Mouse (Mus musculus) cortical plate, adult 2 months (tissue): ENCODE measurements around the gene Rora. TPM values are rescaled to one million over a fixed set of nuclear protein-coding genes. Genes with fewer than 3 reads are reported as not detected.

Source experiments
- H3K27ac ChIP-seq: fragments of 200-500 bp; 2 replicates; pipeline ENCODE4 v1.5.1; 2012; ENCODE audit warnings: low read length, control low read depth, inconsistent platforms; ENCODE audit not compliant: insufficient read depth
- H3K4me1 ChIP-seq: fragments of 200-500 bp; 2 replicates; pipeline ENCODE4 v1.6.1; 2011; ENCODE audit warnings: low read length; ENCODE audit not compliant: control insufficient read depth, insufficient read depth
- H3K4me3 ChIP-seq: fragments of 200-500 bp; 2 replicates; pipeline ENCODE4 v1.5.1; 2011; ENCODE audit warnings: mild to moderate bottlenecking, low read length, control low read depth; ENCODE audit not compliant: insufficient read depth
- CTCF ChIP-seq: fragments of 200-500 bp; IDR thresholded peaks from 2 replicates; pipeline ENCODE4 v1.5.1; 2011; ENCODE audit warnings: mild to moderate bottlenecking, control low read depth, low read length; ENCODE audit not compliant: insufficient read depth; ENCODE audit errors: extremely low read depth
- POLR2A ChIP-seq: fragments of 200-500 bp; IDR thresholded peaks from 2 replicates; pipeline ENCODE4 v1.6.1; 2011; ENCODE audit warnings: mild to moderate bottlenecking, low read length, control low read depth; ENCODE audit not compliant: insufficient read depth; ENCODE audit errors: extremely low read depth
- polyA plus RNA-seq: library from polyadenylated mRNA; depleted of rRNA; stranded (reverse); fragments of >200 nt; gene quantifications from 2 replicates; pipeline ENCODE4 v1.2.3, GENCODE M21; 2012

Gene Rora
- polyA plus RNA-seq, 1 experiment: 23.6 TPM

DNA sequence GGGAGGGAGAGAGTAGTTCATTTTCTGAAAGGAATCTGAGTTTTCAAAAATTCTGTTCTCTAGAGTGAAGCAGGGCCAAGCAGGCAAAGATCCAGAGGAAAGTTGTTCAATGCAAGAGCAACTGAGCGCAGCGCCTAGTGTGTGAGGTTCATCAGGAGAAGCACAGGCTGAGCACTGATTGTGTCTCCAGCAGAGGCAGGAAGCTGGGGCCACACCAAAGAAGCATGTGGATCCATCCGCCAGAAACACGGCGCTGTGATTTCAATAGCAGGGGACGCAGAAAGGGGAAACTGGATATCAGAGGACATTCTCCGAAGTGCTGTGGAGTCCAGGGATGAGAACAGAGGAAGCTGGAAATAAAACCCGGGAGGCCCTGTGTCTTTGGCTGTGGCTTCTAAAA is 128.4 kb downstream of the Rora start:
- no peaks in the 10 kb centered on the region; the same call in 1 of the 2 replicates for H3K4me1 ChIP-seq
- no peak for TF ChIP-seq POLR2A
- TF ChIP-seq CTCF: no peak
- no peak overlapping the region for H3K4me3 ChIP-seq

DNA sequence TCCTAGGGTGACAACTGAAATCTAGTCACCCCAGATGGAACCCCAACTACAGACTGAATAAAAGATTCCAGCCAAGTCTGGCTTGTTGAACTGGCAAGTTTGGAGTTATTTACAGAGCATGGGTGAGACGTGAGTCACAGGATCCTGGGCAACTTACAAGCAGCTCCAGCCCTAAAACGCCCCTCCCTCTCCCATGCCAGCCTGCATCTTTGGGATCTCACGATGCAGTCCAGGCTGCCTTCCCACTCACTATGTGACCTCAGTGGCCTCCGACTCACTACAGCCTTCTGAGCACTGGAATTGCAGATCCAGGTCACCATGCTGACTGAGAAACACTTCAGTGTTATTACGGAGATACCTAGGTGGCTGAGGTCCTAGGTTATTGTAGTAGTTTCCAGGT is 129.0 kb downstream of the Rora start:
- no peak overlapping the region for H3K27ac ChIP-seq

More for the DNA sequence above, 128.4 kb downstream of the Rora start:
- H3K27ac ChIP-seq: no peak overlapping the region

DNA sequence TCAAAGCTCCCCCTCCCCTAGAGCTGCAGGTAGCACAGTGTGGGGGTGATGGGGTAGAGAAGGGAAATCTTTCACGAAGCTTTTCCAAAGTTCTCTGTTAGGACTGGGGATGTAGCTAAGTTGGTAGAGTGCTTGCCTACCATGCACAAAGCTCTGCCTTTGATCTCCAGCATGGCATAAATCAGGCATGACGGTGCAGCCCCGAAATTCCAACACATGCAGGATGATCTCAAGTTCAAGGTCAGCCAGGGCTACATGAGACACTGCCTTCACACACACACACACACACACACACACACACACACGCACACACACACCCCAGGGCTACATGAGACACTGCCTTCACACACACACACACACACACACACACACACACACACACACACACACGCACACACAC is 129.7 kb downstream of the Rora start:
- TF ChIP-seq CTCF (no peak), POLR2A (no peak)
- no peak overlapping the region for H3K4me3 ChIP-seq
- H3K4me1 ChIP-seq: no peaks in the 10 kb centered on the region
- H3K27ac ChIP-seq: no peak overlapping the region

More for the DNA sequence above, 129.0 kb downstream of the Rora start:
- Histone ChIP-seq H3K4me3 (no peak overlapping the region), H3K4me1 (no peaks in the 10 kb centered on the region; the same call in 1 of the 2 replicates)
- no peak for TF ChIP-seq POLR2A
- no peak for TF ChIP-seq CTCF

DNA sequence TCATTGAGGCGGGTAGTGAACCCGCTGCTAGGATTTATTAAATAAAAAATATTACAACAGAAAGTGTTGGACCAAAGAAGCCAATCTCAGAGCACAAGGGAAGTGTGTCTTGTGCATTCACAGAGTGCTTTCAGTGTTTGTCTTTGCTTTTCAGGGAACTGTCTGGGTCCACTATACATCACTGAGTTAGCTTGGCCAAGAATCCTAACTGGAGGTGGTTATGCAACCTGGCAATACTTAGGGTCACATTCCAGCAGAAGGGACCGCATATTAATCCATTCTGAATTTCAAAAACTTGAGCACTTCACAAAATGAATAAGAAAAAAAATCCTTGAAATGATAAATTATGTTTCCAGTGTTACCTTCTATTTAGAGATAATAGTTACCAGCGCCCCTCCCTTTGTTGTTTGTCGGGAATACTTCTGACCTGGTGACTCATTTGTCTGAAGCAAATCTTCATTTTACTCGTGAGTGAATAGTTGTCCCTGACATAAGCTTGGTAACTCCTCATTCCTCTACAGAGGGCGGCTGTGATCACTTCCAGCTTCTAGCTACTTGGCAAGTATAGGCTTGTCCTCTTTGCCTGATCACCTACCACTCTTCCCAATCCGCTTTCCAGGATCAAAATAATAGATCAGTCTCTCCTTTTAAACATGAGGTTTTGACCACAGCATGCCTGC is 133.2 kb downstream of the Rora start:
- H3K27ac ChIP-seq: no peak overlapping the region
- H3K4me1 ChIP-seq: no peaks in the 10 kb centered on the region
- no peak for TF ChIP-seq POLR2A
- TF ChIP-seq CTCF: no peak
- no peak overlapping the region for H3K4me3 ChIP-seq

DNA sequence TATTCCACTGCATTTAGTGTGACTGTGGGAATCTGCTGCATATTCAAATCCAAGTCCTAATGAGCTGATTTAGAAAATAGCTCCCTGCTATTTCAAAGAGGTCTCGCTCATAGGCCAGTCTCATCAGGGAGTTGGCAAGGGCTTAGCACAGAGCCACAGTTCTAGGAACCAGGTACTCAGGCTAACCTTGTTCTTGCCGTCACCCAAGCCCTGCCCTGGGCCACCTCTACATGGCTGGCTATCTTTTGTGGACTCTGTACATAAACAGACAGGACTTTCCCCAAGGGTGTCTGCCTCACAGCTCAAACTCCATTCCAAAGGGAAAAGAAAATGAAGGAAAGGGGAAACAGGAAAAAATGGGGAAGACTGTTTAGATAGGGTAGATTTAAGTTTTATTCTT is 134.1 kb downstream of the Rora start:
- TF ChIP-seq POLR2A (no peak), CTCF (no peak)
- Histone ChIP-seq H3K4me1 (no peaks in the 10 kb centered on the region), H3K4me3 (no peak overlapping the region), H3K27ac (no peak overlapping the region)

DNA sequence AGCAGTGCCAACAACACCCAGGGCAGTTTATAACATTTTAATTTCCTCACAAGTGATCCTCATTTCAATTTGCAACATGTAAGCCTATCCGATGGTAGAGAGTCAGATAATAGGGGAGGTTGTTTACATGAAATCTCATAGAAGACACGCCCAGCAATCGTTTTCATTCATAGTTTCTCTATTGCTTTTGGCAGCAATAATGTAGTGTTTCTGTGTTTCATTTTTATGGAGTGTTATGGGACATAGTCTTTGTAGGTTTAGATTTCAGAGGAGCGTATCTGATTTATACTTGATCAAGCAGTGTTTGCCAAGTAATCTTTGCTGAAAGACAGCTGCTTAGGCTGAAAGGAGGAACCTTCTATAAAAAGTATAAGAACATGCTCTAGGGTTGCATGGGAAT is 137.3 kb downstream of the Rora start:
- Histone ChIP-seq H3K27ac (no peak overlapping the region), H3K4me3 (no peak overlapping the region), H3K4me1 (no peaks in the 10 kb centered on the region)
- TF ChIP-seq CTCF (no peak), POLR2A (no peak)

DNA sequence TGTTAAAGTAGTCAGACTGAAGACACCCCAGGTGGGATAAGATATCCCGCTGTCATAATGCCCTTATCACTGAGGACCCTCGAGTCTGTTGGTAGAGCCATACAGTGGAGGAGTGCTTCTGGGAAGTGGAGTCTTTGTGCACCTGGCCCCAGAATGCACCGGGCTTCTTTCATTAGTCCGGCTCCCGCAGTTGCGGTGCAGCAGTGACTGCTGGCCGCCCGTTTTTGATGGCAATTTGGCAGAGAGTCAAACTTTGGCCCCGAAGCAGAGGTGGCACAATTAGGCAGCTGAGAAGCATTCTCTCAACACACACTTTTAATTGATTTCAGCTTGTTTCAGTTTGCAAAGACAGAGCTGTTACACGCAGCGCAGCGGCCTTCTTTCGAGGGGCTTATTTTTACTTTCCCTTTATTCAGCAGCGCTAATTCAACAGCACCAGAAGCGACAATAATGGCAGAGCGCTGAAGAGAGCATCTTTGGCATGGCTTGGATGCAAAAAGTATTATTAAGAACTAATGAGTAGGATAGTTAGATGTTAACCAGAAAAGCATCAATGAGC is 138.5 kb downstream of the Rora start:
- TF ChIP-seq POLR2A (no peak), CTCF (no peak)
- Histone ChIP-seq H3K4me1 (no peaks in the 10 kb centered on the region), H3K27ac (no peak overlapping the region), H3K4me3 (no peak overlapping the region)

DNA sequence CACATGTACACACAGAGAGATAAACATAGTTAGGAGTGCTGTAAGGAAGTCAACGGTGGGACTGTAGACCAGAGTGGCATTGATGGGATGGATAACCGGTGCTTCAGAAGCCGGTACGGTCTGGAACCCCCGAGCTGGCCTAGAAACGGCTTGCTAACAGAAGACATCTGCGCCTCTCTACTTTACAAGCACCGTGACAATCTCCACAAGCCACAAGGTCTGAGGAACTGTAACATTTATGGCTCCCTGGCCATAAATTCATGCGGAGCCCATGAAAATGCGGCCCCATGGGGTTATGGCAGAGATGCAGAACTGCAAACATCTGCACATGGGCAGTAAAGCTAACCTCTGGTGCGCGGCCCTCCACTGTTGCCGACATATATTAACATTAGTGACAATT is 141.7 kb downstream of the Rora start:
- H3K4me3 ChIP-seq: no peak overlapping the region
- no peaks in the 10 kb centered on the region for H3K4me1 ChIP-seq
- no peak overlapping the region for H3K27ac ChIP-seq
- TF ChIP-seq POLR2A: no peak

DNA sequence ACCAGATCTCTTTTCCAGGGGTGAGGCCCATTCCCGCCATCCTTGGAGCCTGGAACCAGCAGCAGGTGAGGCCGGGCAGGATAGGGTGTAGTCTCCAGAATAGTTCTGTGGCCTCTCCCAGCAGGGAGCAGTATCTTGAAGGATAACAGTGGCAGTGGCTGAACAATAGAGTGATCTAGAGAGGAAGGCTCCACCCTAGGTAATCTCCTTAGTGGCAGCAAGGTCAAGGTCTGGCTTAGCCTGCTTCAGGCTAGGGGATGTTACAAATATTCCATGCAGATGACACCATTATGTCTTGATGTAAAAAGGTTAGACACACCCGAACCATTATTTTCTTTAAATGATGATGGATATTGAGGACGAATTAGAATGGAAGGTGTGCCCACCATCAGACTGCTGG is 144.6 kb downstream of the Rora start:
- Histone ChIP-seq H3K4me1 (no peaks in the 10 kb centered on the region), H3K27ac (no peak overlapping the region), H3K4me3 (no peak overlapping the region)
- no peak for TF ChIP-seq POLR2A
- TF ChIP-seq CTCF: no peak

DNA sequence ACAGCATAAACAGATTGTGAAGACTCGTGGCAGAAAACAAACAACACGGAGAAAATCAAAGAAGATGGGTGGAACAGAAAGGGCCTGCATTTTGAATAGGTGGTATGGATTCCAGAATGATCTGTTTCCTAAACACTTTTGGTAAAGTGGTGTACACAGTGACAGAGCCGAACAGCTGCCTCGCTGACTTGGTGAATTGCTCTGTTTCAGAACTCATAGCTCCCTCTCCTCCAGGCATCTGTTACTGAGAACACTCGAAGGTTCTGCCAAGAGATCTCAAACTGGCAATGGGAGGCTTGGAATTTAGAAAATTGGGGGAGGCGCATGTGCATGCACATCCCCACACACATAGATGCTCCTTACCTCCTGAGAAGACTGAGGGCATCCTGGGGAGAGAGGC is 145.5 kb downstream of the Rora start:
- H3K27ac ChIP-seq: no peak overlapping the region
- H3K4me1 ChIP-seq: no peaks in the 10 kb centered on the region
- H3K4me3 ChIP-seq: no peak overlapping the region
- TF ChIP-seq CTCF (no peak), POLR2A (no peak)

DNA sequence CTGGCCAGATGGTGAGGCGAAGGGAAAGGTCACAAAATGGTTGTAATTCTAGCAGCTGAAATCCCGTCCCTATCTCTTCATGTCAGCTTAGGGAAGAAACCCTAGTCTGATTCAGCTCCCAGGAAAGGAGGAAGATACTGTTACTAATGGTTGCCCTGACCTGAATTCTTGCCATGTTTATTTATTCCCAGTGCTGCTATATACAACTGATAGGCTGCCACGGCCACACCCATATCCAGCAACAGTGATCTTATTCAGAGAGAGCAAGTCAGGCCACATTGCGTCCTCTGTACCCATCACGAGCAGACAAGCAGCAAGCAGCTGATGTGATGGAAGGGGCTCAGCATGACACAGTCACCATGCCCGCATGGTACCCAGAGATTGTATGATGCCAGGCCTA is 150.6 kb downstream of the Rora start:
- no peak for TF ChIP-seq CTCF
- TF ChIP-seq POLR2A: no peak
- H3K27ac ChIP-seq: no peak overlapping the region
- no peak overlapping the region for H3K4me3 ChIP-seq
- H3K4me1 ChIP-seq: no peaks in the 10 kb centered on the region

DNA sequence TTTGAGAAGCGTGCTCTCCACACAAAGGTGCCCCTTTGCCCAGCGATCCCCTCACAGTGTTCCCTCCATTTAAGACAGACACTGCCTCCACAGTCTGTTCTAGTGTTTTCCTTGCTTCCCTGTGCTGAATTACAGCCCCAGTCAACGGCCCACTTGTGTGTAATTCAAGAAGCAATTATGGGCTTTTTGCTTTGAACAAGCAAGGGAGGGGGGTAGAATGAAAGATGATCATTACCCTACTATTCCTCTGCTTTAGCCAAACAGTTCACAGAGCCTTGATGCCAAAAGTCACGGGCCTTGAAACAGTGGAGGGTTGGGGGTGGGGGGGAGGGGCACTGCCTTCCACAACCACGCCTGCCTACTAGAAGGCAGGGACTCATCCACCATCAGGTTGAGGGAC is 152.2 kb downstream of the Rora start:
- Histone ChIP-seq H3K4me1 (no peaks in the 10 kb centered on the region), H3K27ac (no peak overlapping the region), H3K4me3 (no peak overlapping the region)
- TF ChIP-seq POLR2A: no peak
- TF ChIP-seq CTCF: no peak
